Mouse (Mus musculus) forebrain, embryonic 11.5 days (tissue): ENCODE data around the gene Nhsl2. TPM values are rescaled to one million over a fixed set of nuclear protein-coding genes. Genes with fewer than 3 reads are reported as not detected.
A peak's percentile ranks its signal among the peaks of the same experiment; 100 is the strongest.

ENCODE experiments used
- ATAC-seq: fragments of 200-750 bp; cut with Nextera tagmentation; replicated peaks from 2 replicates; pipeline ENCODE4 v1.8.0; 2017; ENCODE audit warnings: moderate TSS enrichment; ENCODE audit not compliant: low FRiP score
- DNase-seq: peaks from one replicate; pipeline ENCODE4 v3.0.0-alpha.2; 2017; ENCODE audit warnings: low spot score
- H3K27ac ChIP-seq: fragments of 300-500 bp; sonication (generic); 2 replicates; pipeline ENCODE4 v1.5.1; 2014; ENCODE audit warnings: low read depth, low read length
- H3K27me3 ChIP-seq: fragments of 300-500 bp; sonication (generic); 2 replicates; pipeline ENCODE4 v1.6.1; 2014; ENCODE audit warnings: mild to moderate bottlenecking, low read length, mixed read lengths; ENCODE audit not compliant: control insufficient read depth, insufficient read depth
- H3K36me3 ChIP-seq: fragments of 300-500 bp; sonication (generic); 2 replicates; pipeline ENCODE4 v1.6.1; 2014; ENCODE audit warnings: mild to moderate bottlenecking, low read length, moderate library complexity, mixed read lengths; ENCODE audit not compliant: control insufficient read depth, insufficient read depth
- H3K4me1 ChIP-seq: fragments of 300-500 bp; sonication (generic); replicated peaks from 2 replicates; pipeline ENCODE4 v1.6.1; 2014; ENCODE audit warnings: low read length, mixed read lengths; ENCODE audit not compliant: control insufficient read depth, insufficient read depth
- H3K4me2 ChIP-seq: fragments of 300-500 bp; sonication (generic); 2 replicates; pipeline ENCODE4 v1.6.1; 2014; ENCODE audit warnings: low read depth, mild to moderate bottlenecking, low read length, moderate library complexity, mixed read lengths; ENCODE audit not compliant: severe bottlenecking
- H3K4me3 ChIP-seq: fragments of 300-500 bp; sonication (generic); 2 replicates; pipeline ENCODE4 v1.5.1; 2014; ENCODE audit warnings: low read depth, low read length
- H3K9ac ChIP-seq: fragments of 300-500 bp; sonication (generic); 2 replicates; pipeline ENCODE4 v1.6.1; 2014; ENCODE audit warnings: low read length
- H3K9me3 ChIP-seq: fragments of 300-500 bp; sonication (generic); 2 replicates; pipeline ENCODE4 v1.6.1; 2016; ENCODE audit warnings: low read length, mixed read lengths; ENCODE audit not compliant: control insufficient read depth
- WGBS: fragments of 180-500 bp; shearing (Covaris S2); extraction: QIAGEN DNeasy Blood & Tissue Kit; methylation state at CpG from one replicate; pipeline ENCODE4 v1.1.7; 2014; 5-methylcytosine and 5-hydroxymethylcytosine counted together
- polyA plus RNA-seq: library from polyadenylated mRNA; unstranded; fragments of >200 nt; fragmentation: Nextera tagmentation; extraction: Ambion mirVana; gene quantifications from 2 replicates; pipeline ENCODE4 v1.2.1, GENCODE M21; 2014

Gene Nhsl2
- polyA plus RNA-seq, 1 experiment from 2014 or later, result 11.6 TPM

DNA sequence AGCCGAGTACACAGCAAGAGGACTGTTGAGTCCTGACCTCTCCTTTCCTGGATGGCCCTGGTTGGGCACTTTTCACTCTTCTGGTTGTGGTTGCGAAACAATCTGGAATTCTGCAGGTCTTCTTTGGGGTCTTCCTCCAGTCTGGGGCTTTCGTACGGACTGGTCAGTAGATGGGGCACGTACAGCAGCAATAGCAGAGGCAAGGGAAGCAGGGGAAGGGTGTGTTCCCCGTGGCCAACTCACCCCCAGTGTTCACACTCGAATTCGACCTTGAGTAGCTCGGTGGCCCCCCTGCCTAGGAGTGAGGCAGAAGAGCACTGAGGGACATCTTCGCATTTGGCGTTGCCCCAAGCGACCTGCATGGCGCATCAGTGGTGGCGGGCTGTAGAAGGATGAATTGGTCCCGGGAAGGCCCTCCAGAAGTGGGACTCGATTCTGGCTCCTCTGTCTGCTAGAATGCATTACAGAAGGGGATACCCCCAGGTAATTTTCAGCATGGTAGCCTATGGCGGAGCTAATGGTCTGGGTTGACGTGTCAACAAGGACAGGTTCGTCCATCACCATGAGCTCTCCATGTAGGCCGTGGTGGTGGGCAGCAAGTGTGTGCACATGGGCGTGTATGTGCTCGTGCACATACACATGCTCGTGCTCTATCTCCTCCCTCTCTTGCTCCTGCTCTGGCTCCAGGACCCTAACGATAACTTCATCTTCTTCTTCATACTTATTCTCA is 219.8 kb downstream of the Nhsl2 start:
- Histone ChIP-seq H3K9me3 (no peaks in the 10 kb centered on the region), H3K4me2 (no peak overlapping the region), H3K9ac (no peak overlapping the region), H3K4me1 (0 out of 2 replicates have a peak, but pooled peaks cover 3% of the 10 kb centered on the region), H3K27me3 (peaks cover 3% of the 10 kb centered on the region; the same call in 1 of the 2 replicates), H3K36me3 (no peaks in the 10 kb centered on the region), H3K4me3 (no peak overlapping the region), H3K27ac (no peak overlapping the region)
- DNase-seq, result no peak
- WGBS, result 94% methylated on average over 24 of the region's 24 CpGs
- ATAC-seq, result no peak

DNA sequence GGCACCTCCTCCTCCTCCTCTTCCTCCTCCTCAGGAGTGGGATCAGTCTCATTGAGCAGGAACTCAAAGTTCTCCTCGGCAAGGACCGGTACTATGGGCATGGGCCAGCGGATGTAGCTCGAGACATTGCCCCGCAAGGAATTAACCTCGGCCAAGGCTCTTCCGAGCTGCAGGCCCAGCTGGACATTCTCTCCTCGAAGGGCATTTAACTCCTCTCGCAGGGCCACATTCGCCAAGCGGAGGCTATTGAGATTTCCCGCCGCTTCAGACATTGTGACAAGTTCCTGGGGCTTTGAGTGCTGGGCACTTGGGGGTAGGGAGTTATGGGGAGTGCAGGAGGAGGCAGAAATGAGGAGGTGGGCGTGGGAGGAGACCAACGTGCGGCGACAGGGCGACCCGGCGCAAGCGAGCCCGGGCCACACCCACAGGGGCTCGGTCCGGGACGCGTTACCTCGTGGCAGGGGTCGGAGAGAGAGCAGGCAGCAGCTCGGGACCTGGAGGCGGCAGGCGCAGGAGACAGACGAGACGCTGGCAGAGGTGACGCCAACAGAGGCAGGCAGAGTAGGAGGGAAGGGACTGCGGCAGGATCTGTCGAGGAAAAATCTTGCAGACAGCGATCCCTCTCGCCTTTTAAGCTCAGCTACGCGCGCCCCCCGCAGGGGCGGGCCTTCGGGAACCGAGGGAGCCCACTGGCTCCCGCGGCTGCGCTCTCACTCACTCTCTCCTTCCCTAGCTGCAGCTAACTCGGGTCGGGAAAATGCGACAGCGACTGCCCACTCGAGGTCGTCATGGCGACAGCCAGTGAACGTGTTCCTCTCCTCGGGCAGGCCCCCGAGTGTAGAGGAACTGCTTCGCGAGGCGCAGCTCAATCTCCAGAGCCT is 221.6 kb downstream of the Nhsl2 start, which contains the start of gene Rtl5:
Rtl5 (minus strand) TSS at position 714 of the 881 bp plus-strand sequence.
- WGBS, result 22% methylated on average over 59 of the region's 61 CpGs
- Histone ChIP-seq H3K36me3 (no peaks in the 10 kb centered on the region), H3K4me1 (no peaks in the 10 kb centered on the region), H3K4me3 (peak within 1 kb of the TSS; percentile 48), H3K4me2 (peak within 1 kb of the TSS; percentile 67), H3K27ac (peak within 1 kb of the TSS; percentile 58), H3K9me3 (no peaks in the 10 kb centered on the region), H3K9ac (peak within 1 kb of the TSS; percentile 61), H3K27me3 (no peaks in the 10 kb centered on the region; the same call in 1 of the 2 replicates)
- peak; percentile 86 for DNase-seq
- ATAC-seq, result peak; percentile 94

DNA sequence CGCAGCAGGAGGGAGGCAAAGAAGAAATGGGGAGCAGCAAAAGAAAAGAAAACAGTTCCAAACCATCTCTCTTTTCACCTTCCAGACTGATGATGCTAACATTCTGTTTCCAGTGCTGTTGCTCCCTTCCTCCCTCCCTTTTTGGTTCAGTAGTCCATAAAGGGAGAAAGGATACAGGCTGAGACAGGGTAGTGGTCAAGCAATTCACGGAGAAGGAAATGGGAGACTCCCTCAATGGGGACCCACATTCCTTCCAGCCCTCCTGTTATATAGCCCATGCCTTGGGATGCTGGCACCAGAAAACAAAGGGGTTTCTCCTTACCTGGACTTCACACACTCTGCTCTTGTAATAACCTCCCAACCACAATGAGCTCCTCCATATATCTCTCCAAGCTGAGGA is 222.3 kb downstream of the Nhsl2 start:
- Histone ChIP-seq H3K36me3 (no peaks in the 10 kb centered on the region), H3K9me3 (no peaks in the 10 kb centered on the region), H3K4me3 (peak overlapping the region; percentile 48; the same call in 1 of the 2 replicates), H3K27ac (peak overlapping the region; percentile 58), H3K4me1 (no peaks in the 10 kb centered on the region), H3K4me2 (peak overlapping the region; percentile 67), H3K9ac (peak overlapping the region; percentile 61), H3K27me3 (no peaks in the 10 kb centered on the region; the same call in 1 of the 2 replicates)
- 22% methylated on average over 2 of the region's 2 CpGs for WGBS
- DNase-seq, result no peak
- peak; percentile 22; the same call in 1 of the 2 replicates for ATAC-seq

DNA sequence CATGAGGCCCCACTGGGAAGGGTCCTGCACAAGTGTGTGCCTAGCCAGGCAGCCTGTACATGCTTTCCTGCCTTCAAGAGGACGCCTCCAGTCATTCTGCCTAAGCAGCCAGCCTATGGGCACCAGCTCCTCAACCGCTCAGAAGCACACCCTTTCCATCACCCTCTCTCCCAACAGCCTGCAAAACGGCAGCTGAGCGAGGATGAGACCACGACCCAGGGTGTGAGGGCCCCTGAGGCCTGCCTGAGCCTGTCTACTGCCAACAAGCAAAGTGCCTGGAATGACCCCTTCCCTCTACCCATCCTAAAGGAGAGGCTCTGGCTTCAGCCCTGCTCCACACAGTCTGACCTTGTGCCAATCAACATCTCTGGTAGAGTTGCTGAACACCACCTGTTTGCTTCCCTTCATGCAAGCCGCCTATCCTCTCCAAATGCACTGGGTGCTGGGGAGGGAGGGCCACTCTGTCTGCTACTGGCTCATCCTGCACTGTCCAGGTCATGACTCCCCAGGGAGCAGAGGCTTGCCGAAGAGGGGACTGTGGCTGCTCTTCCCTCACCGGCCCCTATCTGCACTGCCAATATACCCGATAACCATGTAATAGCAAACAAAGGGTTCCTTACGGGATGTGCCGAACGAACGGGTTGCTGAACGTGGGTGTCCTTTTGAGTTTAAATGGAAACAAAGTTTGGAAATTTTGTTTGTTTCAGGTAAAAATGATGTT is 224.6 kb downstream of the Nhsl2 start:
- Histone ChIP-seq H3K9me3 (no peaks in the 10 kb centered on the region), H3K27ac (no peak overlapping the region), H3K27me3 (no peaks in the 10 kb centered on the region; the same call in 1 of the 2 replicates), H3K4me2 (no peak overlapping the region), H3K4me1 (no peaks in the 10 kb centered on the region), H3K4me3 (no peak overlapping the region), H3K9ac (no peak overlapping the region), H3K36me3 (no peaks in the 10 kb centered on the region)
- DNase-seq (no peak), ATAC-seq (no peak)
- 78% methylated on average over 14 of the region's 14 CpGs for WGBS

- ATAC-seq (no peak), DNase-seq (no peak)
- no peaks in the 10 kb centered on the region for H3K36me3 ChIP-seq
- no peaks in the 10 kb centered on the region for H3K4me1 ChIP-seq
- H3K9ac ChIP-seq, result no peak overlapping the region
- WGBS, result 72% methylated on average over 5 of the region's 5 CpGs
- no peaks in the 10 kb centered on the region; the same call in 1 of the 2 replicates for H3K27me3 ChIP-seq
- H3K4me2 ChIP-seq, result no peak overlapping the region
- H3K27ac ChIP-seq, result no peak overlapping the region
- H3K4me3 ChIP-seq, result no peak overlapping the region
- no peaks in the 10 kb centered on the region for H3K9me3 ChIP-seq
Observed at GRCm38 (mm10) chrX:102074435-102074834, 225.2 kb downstream of the Nhsl2 start.

GRCm38 (mm10) chrX:102075158-102075557 is 226.0 kb downstream of the Nhsl2 start:
- H3K9me3 ChIP-seq, result no peaks in the 10 kb centered on the region
- H3K27me3 ChIP-seq, result no peaks in the 10 kb centered on the region; the same call in 1 of the 2 replicates
- WGBS, result 79% methylated on average over 4 of the region's 4 CpGs
- H3K9ac ChIP-seq, result no peak overlapping the region
- no peak overlapping the region for H3K4me3 ChIP-seq
- DNase-seq, result no peak
- no peak overlapping the region for H3K4me2 ChIP-seq
- no peak overlapping the region for H3K27ac ChIP-seq
- no peaks in the 10 kb centered on the region for H3K4me1 ChIP-seq
- H3K36me3 ChIP-seq, result no peaks in the 10 kb centered on the region
- no peak for ATAC-seq

DNA sequence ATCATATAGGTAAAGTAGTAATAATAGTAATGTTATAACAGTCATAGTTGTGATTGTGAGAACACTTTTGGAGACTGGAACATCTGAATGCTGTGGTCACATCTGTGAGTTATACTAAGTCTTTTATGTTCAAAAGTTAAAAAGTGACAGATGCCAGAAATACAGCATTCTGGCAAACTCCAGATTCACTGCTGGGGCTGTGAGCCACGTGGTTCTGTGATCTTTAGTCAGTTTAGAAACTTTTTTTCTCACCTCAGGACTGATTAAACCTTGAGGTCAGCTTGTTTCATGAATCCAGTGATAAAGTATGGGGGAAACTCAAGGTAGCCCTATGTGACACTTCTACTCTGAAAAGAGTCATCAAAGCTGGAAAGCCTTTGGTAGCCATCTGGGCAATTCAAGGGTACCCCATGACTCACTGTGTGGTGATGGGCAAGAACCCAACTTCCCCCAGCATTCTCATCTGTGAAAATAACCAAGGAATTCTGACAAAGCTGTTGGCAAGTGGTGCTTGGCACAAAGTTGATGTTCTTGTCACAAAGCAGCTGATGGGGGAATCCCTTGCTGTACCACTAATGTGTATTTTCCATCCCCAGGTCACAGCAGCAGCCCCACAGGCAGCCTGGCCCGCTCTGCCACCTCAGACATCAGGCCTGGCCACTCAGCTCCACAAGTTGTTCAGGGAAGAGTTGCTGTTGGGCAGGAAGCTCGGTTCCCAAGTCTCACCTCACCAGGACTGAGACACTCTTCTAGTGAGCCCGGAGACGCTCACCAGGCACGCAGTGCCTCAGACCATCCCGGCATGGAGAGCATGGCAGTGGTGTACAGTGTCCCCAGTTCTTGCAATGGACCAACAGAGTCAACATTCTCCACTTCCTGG is 227.9 kb downstream of the Nhsl2 start:
- no peaks in the 10 kb centered on the region; the same call in 1 of the 2 replicates for H3K27me3 ChIP-seq
- no peak overlapping the region for H3K4me3 ChIP-seq
- DNase-seq (no peak), ATAC-seq (no peak)
- no peaks in the 10 kb centered on the region; the same call in 1 of the 2 replicates for H3K4me1 ChIP-seq
- H3K9me3 ChIP-seq, result no peaks in the 10 kb centered on the region
- no peaks in the 10 kb centered on the region for H3K36me3 ChIP-seq
- no peak overlapping the region for H3K9ac ChIP-seq
- 88% methylated on average over 7 of the region's 7 CpGs for WGBS
- H3K4me2 ChIP-seq, result no peak overlapping the region
- H3K27ac ChIP-seq, result no peak overlapping the region
